Mouse (Mus musculus): ENCODE results near the gene Sgcd. TPM values are rescaled to one million over a fixed set of nuclear protein-coding genes. Genes with fewer than 3 reads are reported as not detected.

The Sgcd gene
- total and polyA plus RNA-seq, 2 experiments from 2014 or later, result 4.6 to 51.3 TPM

GRCm38 (mm10) chr11:47982152-47982551 lies 6.6 kb downstream of the Sgcd start:
- Histone ChIP-seq H3K4me1 (ENCODE audit: insufficient read depth, low read length) (no peaks in the 10 kb centered on the region), H3K36me3 (ENCODE audit: insufficient read depth, low read length) (no peaks in the 10 kb centered on the region), H3K9ac (replicated peaks; ENCODE audit: low read length, poor library complexity, severe bottlenecking) (no peak overlapping the region), H3K9me3 (ENCODE audit: low read length) (no peaks in the 10 kb centered on the region), H3K27ac (ENCODE audit: low read depth, low read length) (no peak overlapping the region), H3K4me3 (ENCODE audit: low read depth, low read length) (no peak overlapping the region), H3K4me2 (ENCODE audit: low read depth, low read length, poor library complexity, severe bottlenecking) (no peak overlapping the region), H3K27me3 (ENCODE audit: insufficient read depth, low read length) (no peaks in the 10 kb centered on the region)
- no peak for TF ChIP-seq CTCF (IDR thresholded peaks at IDR 0.05)
- DNase-seq (ENCODE audit: low spot score) (no peak), ATAC-seq (ENCODE audit: low FRiP score) (no peak)
- WGBS, result 54% methylated on average over 1 of the region's 1 CpGs

- Histone ChIP-seq H3K36me3 (ENCODE audit: insufficient read depth, low read length) (no peaks in the 10 kb centered on the region), H3K4me1 (ENCODE audit: insufficient read depth, low read length) (no peaks in the 10 kb centered on the region), H3K27me3 (ENCODE audit: insufficient read depth, low read length) (no peaks in the 10 kb centered on the region), H3K27ac (ENCODE audit: low read depth, low read length) (no peak overlapping the region), H3K9ac (replicated peaks; ENCODE audit: low read length, poor library complexity, severe bottlenecking) (no peak overlapping the region), H3K4me3 (ENCODE audit: low read depth, low read length) (no peak overlapping the region), H3K9me3 (ENCODE audit: low read length) (no peaks in the 10 kb centered on the region), H3K4me2 (ENCODE audit: low read depth, low read length, poor library complexity, severe bottlenecking) (no peak overlapping the region)
- 90% methylated on average over 2 of the region's 2 CpGs for WGBS
- DNase-seq (ENCODE audit: low spot score) (no peak), ATAC-seq (ENCODE audit: low FRiP score) (no peak)
- TF ChIP-seq CTCF (IDR thresholded peaks at IDR 0.05), result no peak
Measured at GRCm38 (mm10) chr11:47981108-47981507, 7.7 kb downstream of the Sgcd start.

GRCm38 (mm10) chr11:47953291-47953690 lies 35.5 kb downstream of the Sgcd start:
- no peak for ATAC-seq (ENCODE audit: low FRiP score)
- no peaks in the 10 kb centered on the region for H3K4me1 ChIP-seq (ENCODE audit: insufficient read depth, low read length)
- whole genome bisulfite sequencing, result 70% methylated on average over 3 of the region's 3 CpGs
- peak; percentile 6 for DNase-seq (ENCODE audit: low spot score)
- TF ChIP-seq CTCF (IDR thresholded peaks at IDR 0.05), result no peak
- H3K27me3 ChIP-seq (ENCODE audit: insufficient read depth, low read length), result no peaks in the 10 kb centered on the region
- no peak overlapping the region for H3K4me2 ChIP-seq (ENCODE audit: low read depth, low read length, poor library complexity, severe bottlenecking)
- H3K4me3 ChIP-seq (ENCODE audit: low read depth, low read length), result no peak overlapping the region
- H3K36me3 ChIP-seq (ENCODE audit: insufficient read depth, low read length), result no peaks in the 10 kb centered on the region
- no peak overlapping the region for H3K9ac ChIP-seq (replicated peaks; ENCODE audit: low read length, poor library complexity, severe bottlenecking)
- H3K27ac ChIP-seq (ENCODE audit: low read depth, low read length), result no peak overlapping the region
- no peaks in the 10 kb centered on the region for H3K9me3 ChIP-seq (ENCODE audit: low read length)

GRCm38 (mm10) chr11:47952366-47952765 lies 36.4 kb downstream of the Sgcd start:
- WGBS, result 77% methylated on average over 4 of the region's 4 CpGs
- DNase-seq (ENCODE audit: low spot score) (no peak), ATAC-seq (ENCODE audit: low FRiP score) (no peak)
- TF ChIP-seq CTCF (IDR thresholded peaks at IDR 0.05), result no peak
- no peaks in the 10 kb centered on the region for H3K36me3 ChIP-seq (ENCODE audit: insufficient read depth, low read length)
- H3K9me3 ChIP-seq (ENCODE audit: low read length), result no peaks in the 10 kb centered on the region
- H3K4me2 ChIP-seq (ENCODE audit: low read depth, low read length, poor library complexity, severe bottlenecking), result no peak overlapping the region
- H3K9ac ChIP-seq (replicated peaks; ENCODE audit: low read length, poor library complexity, severe bottlenecking), result no peak overlapping the region
- H3K27ac ChIP-seq (ENCODE audit: low read depth, low read length), result no peak overlapping the region
- H3K4me3 ChIP-seq (ENCODE audit: low read depth, low read length), result no peak overlapping the region
- H3K4me1 ChIP-seq (ENCODE audit: insufficient read depth, low read length), result no peaks in the 10 kb centered on the region
- no peaks in the 10 kb centered on the region for H3K27me3 ChIP-seq (ENCODE audit: insufficient read depth, low read length)

- Histone ChIP-seq H3K36me3 (ENCODE audit: insufficient read depth, low read length) (no peaks in the 10 kb centered on the region), H3K4me1 (ENCODE audit: insufficient read depth, low read length) (no peaks in the 10 kb centered on the region), H3K4me3 (ENCODE audit: low read depth, low read length) (no peak overlapping the region), H3K9ac (replicated peaks; ENCODE audit: low read length, poor library complexity, severe bottlenecking) (no peak overlapping the region), H3K27ac (ENCODE audit: low read depth, low read length) (no peak overlapping the region), H3K27me3 (ENCODE audit: insufficient read depth, low read length) (no peaks in the 10 kb centered on the region), H3K4me2 (ENCODE audit: low read depth, low read length, poor library complexity, severe bottlenecking) (no peak overlapping the region), H3K9me3 (ENCODE audit: low read length) (no peaks in the 10 kb centered on the region)
- no peak for TF ChIP-seq CTCF (IDR thresholded peaks at IDR 0.05)
- WGBS, result 58% methylated on average over 2 of the region's 2 CpGs
- ATAC-seq (ENCODE audit: low FRiP score) (no peak), DNase-seq (ENCODE audit: low spot score) (no peak)
Measured at GRCm38 (mm10) chr11:47939795-47940194, 49.0 kb downstream of the Sgcd start.

DNA sequence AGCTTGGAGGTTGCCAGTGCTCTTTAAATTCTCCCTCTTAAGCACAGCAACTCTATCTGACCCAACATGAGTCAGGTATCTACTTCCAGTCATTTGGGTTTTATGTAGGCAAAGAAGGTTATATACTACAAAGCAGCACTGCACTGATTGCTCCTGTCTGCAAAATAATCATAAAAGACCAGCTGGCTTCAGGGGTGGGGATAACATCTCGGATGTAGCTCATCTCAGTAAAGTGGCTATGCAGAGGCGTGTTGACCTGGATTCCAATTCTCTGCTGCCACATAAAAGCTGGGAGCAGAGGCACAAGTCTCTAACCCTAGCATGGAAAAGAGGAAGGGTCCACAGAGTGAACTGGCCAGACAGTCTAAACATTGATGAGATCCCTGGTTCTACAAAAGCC lies 71.2 kb downstream of the Sgcd start:
- H3K4me3 ChIP-seq (ENCODE audit: low read depth, low read length), result no peak overlapping the region
- no peaks in the 10 kb centered on the region for H3K36me3 ChIP-seq (ENCODE audit: insufficient read depth, low read length)
- ATAC-seq (ENCODE audit: low FRiP score), result no peak
- no peak for TF ChIP-seq CTCF (IDR thresholded peaks at IDR 0.05)
- no peak overlapping the region for H3K4me2 ChIP-seq (ENCODE audit: low read depth, low read length, poor library complexity, severe bottlenecking)
- no peak overlapping the region for H3K9ac ChIP-seq (replicated peaks; ENCODE audit: low read length, poor library complexity, severe bottlenecking)
- no peaks in the 10 kb centered on the region for H3K4me1 ChIP-seq (ENCODE audit: insufficient read depth, low read length)
- no peaks in the 10 kb centered on the region for H3K9me3 ChIP-seq (ENCODE audit: low read length)
- no peaks in the 10 kb centered on the region for H3K27me3 ChIP-seq (ENCODE audit: insufficient read depth, low read length)
- no peak overlapping the region for H3K27ac ChIP-seq (ENCODE audit: low read depth, low read length)
- DNase-seq (ENCODE audit: low spot score), result no peak
- WGBS, result 86% methylated on average over 2 of the region's 2 CpGs
